Mouse (Mus musculus): ENCODE measurements around the gene Rbm8a. TPM values are rescaled to one million over a fixed set of nuclear protein-coding genes. Genes with fewer than 3 reads are reported as not detected.

Rbm8a gene
- total and polyA plus RNA-seq, 3 experiments = 231 to 363 TPM; not detected in 1

- Histone ChIP-seq H3K9ac (ENCODE audit: control insufficient read depth, low read depth, low read length, poor library complexity, severe bottlenecking) (no peak overlapping the region), H3K79me2 (ENCODE audit: control insufficient read depth, insufficient read depth, low read length, poor library complexity) (no peaks in the 10 kb centered on the region; the same call in 1 of the 2 replicates), H3K27ac (ENCODE audit: control insufficient read depth, low read depth, low read length) (no peak overlapping the region), H3K4me1 (ENCODE audit: control insufficient read depth in 1 of 2, insufficient read depth in 2 of 2, low read length in 2 of 2) (peaks cover 3 to 12% of the 10 kb centered on the region in 2 experiments), H3K27me3 (ENCODE audit: control insufficient read depth in 1 of 2, insufficient read depth in 2 of 2, low read length in 2 of 2) (no peaks in the 10 kb centered on the region), H3K36me3 (ENCODE audit: control insufficient read depth in 1 of 2, insufficient read depth in 2 of 2, low read length in 2 of 2) (peaks cover 0 to 12% of the 10 kb centered on the region in 2 experiments; a peak in 2 of 4 replicates), H3K4me3 (ENCODE audit: control insufficient read depth in 1 of 2, insufficient read depth in 1 of 2, low read depth in 2 of 2, low read length in 2 of 2) (no peak overlapping the region), H3K9me3 (replicated peaks; ENCODE audit: insufficient read depth, low read length) (no peaks in the 10 kb centered on the region)
- TF ChIP-seq EP300 (IDR thresholded peaks at IDR 0.05; ENCODE audit: low read depth in 1 of 2, low read length in 2 of 2) (no peak), TAL1 (IDR thresholded peaks at IDR 0.05; ENCODE audit: low read length) (no peak), CHD2 (IDR thresholded peaks at IDR 0.05; ENCODE audit: low read length) (no peak), ELF1 (IDR thresholded peaks at IDR 0.05; ENCODE audit: low read depth, low read length) (no peak)
- DNase-seq (ENCODE audit: low read depth, low spot score) = no peak
Observed at GRCm38 (mm10) chr3:96666916-96667315, 37.2 kb downstream of the Rbm8a start.

DNA sequence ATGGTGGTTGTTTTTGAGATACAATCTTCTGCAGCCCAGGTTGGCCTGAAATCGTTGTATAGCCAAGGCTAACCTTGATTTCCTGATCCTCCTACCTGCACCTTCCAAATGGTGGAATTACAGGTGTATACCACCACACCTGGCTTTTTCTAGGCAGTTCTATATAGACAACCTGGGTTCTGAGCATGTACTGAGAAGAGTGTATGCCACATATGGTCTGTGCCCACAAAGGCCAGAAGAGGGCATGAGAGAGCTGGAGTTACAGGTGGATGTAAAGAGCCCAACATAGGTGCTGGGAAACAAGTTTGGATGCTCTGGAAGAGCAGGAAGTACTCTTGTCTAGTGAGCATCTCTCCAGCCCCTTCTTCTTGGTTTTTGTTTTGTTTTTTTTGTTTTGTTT, 37.6 kb downstream of the Rbm8a start:
- no peak overlapping the region for H3K4me3 ChIP-seq (ENCODE audit: control insufficient read depth in 1 of 2, insufficient read depth in 1 of 2, low read depth in 2 of 2, low read length in 2 of 2)
- peaks cover 0 to 12% of the 10 kb centered on the region in 2 experiments; a peak in 2 of 4 replicates for H3K36me3 ChIP-seq (ENCODE audit: control insufficient read depth in 1 of 2, insufficient read depth in 2 of 2, low read length in 2 of 2)
- no peak overlapping the region for H3K27ac ChIP-seq (ENCODE audit: control insufficient read depth, low read depth, low read length)
- no peaks in the 10 kb centered on the region for H3K27me3 ChIP-seq (ENCODE audit: control insufficient read depth in 1 of 2, insufficient read depth in 2 of 2, low read length in 2 of 2)
- peaks cover 3 to 12% of the 10 kb centered on the region in 2 experiments for H3K4me1 ChIP-seq (ENCODE audit: control insufficient read depth in 1 of 2, insufficient read depth in 2 of 2, low read length in 2 of 2)
- no peaks in the 10 kb centered on the region for H3K9me3 ChIP-seq (replicated peaks; ENCODE audit: insufficient read depth, low read length)
- no peak overlapping the region for H3K9ac ChIP-seq (ENCODE audit: control insufficient read depth, low read depth, low read length, poor library complexity, severe bottlenecking)
- H3K79me2 ChIP-seq (ENCODE audit: control insufficient read depth, insufficient read depth, low read length, poor library complexity) = no peaks in the 10 kb centered on the region; the same call in 1 of the 2 replicates
- peak; percentile 81 for DNase-seq (ENCODE audit: low read depth, low spot score)
- TF ChIP-seq SIN3A (IDR thresholded peaks at IDR 0.05; ENCODE audit: low read length) (peak; percentile 17; the same call in 1 of the 2 replicates), USF1 (IDR thresholded peaks at IDR 0.05; ENCODE audit: low read depth, low read length) (no peak), TBP (IDR thresholded peaks at IDR 0.05; ENCODE audit: low read depth, low read length) (no peak), ZC3H11A (IDR thresholded peaks at IDR 0.05; ENCODE audit: low read depth, low read length) (peak; percentile 88), SMC3 (IDR thresholded peaks at IDR 0.05; ENCODE audit: low read depth, low read length) (peak; percentile 80), CTCF (IDR thresholded peaks at IDR 0.05 in 2 of 3, conservative IDR thresholded peaks at IDR 0.05 in 1 of 3; ENCODE audit: control insufficient read depth in 1 of 3, insufficient read depth in 1 of 3, low read depth in 2 of 3, low read length in 3 of 3, poor library complexity in 1 of 3, severe bottlenecking in 1 of 3) (peak; percentile 78 to 83 (median 79)), MAFK (IDR thresholded peaks at IDR 0.05; ENCODE audit: borderline replicate concordance, low read depth, low read length) (no peak), GATA1 (IDR thresholded peaks at IDR 0.05; ENCODE audit: low read depth, low read length) (no peak), NRF1 (IDR thresholded peaks at IDR 0.05; ENCODE audit: insufficient read depth, low read depth, low read length, poor library complexity, severe bottlenecking) (no peak), MXI1 (IDR thresholded peaks at IDR 0.05; ENCODE audit: low read depth, low read length) (no peak), RAD21 (IDR thresholded peaks at IDR 0.05; ENCODE audit: low read depth, low read length) (peak; percentile 78)

All from MEL (cell line).